Mouse (Mus musculus): Measurements from ENCODE around the gene Vgll4.
A peak's percentile ranks its signal among the peaks of the same experiment; 100 is the strongest.

Vgll4 gene

DNA sequence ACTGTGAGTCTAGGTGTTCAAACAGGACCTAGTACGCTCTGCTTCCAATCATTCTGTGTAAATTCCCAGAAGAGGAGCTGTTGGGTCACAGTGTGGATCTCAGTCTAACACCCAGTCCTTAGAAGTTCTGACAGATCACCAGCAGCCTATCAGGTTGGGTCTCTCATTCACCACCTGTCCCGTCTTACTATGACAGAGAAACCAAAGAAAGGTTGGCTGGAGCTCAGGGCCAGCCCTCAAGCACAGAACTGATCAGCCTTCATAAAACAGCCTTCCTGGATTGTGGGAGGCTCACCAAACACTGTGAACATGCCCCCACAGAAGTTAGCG lies 96.0 kb downstream of the Vgll4 start:
- DNase-seq (ENCODE audit: low read depth, low spot score): no peak

GRCm38 (mm10) chr6:114871010-114871660 lies 98.7 kb downstream of the Vgll4 start:
- DNase-seq (ENCODE audit: low read depth, low spot score): peak; percentile 67

DNA sequence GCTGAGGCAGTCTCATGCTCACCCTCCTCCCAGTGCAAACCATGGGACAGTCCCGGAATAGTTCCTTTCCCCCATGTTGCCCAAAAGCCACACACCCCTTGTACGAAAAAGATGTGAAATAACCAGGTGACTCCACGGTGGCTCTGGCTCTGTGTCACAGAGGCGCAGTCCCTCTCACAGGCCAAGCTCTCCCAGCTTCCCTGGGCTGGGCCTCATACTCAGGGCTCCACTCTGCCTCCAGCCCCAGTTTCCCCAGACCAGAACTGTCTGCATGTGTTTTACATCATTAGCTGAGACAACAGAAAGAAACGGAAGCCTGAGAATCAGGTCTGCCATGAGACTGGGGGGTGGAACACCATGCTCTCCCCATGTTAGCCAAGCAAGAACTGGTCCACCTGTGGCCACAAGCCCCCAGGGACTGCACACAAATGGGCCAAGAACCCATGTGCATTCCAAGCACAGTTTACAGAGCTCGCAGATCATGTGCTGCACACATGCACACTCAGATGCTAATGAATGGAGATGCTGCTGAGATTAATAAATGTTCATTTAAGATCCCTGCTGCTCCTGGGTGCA lies 100.2 kb downstream of the Vgll4 start:
- no peak for DNase-seq (ENCODE audit: low read depth, low spot score)

GRCm38 (mm10) chr6:114868656-114869055 lies 101.1 kb downstream of the Vgll4 start:
- no peak for DNase-seq (ENCODE audit: low read depth, low spot score)

DNA sequence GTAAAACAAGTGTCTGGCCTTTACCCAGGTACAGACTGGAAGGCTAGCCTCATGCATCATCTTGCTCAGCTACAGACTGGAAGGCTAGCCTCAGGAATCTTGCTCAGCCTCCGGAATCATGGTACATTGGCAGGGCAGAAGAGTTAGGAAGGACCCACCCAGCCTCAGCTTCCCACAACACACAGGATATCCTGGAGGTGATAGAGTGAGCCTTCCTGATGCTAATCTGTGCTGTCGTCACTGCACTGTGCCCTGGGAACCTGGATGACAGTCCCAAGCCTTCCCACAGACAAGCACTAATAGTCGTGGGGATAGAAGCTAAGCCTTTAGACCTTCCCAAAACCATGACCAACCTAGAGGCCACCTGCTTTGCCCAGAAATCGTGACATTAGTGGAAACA lies 103.2 kb downstream of the Vgll4 start:
- DNase-seq (ENCODE audit: low read depth, low spot score): no peak

- no peak for DNase-seq (ENCODE audit: low read depth, low spot score)
These were observed 103.7 kb downstream of the Vgll4 start for GRCm38 (mm10) chr6:114866078-114866477.

DNA sequence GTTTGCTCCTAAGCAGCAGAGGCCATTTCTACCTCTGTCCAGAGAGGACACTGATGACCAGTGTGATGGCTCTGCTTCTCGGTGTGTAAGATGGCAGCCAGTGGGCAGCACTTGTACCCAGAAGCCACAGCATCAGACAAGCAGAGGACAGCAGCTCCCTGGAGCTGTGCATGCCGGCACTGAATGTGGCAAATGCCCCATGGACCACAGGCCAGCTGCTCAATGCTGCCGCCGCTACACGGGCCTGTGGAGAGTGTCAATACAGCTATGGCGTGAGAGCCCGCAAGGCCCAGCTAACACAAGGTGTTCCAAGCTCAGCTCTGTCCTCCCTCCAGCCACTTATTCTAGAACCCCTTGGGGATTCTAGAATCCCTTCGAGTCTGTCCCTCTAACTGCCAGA lies 105.4 kb downstream of the Vgll4 start:
- no peak for DNase-seq (ENCODE audit: low read depth, low spot score)

DNA sequence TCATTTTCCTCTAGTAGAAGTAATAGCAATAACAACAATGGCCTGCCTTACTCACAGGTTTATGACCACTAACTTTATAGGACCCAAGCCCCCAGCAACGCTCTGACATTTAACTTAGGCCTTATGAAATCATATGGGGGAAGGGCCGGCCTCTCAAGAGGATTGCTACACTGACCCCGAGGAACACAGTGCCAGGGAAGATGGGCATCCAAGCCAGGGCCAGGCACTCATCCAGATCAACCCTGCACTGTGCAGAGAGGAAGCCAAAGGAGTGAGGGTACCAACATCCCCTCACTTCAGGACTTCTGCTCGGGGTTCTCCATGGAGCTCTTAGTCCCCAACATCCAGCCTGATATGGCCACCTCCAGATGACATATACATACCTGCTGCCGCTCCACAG lies 106.3 kb downstream of the Vgll4 start:
- no peak for DNase-seq (ENCODE audit: low read depth, low spot score)

GRCm38 (mm10) chr6:114862046-114862445 lies 107.7 kb downstream of the Vgll4 start:
- no peak for DNase-seq (ENCODE audit: low read depth, low spot score)

GRCm38 (mm10) chr6:114861591-114861990 lies 108.2 kb downstream of the Vgll4 start:
- DNase-seq (ENCODE audit: low read depth, low spot score): no peak

DNA sequence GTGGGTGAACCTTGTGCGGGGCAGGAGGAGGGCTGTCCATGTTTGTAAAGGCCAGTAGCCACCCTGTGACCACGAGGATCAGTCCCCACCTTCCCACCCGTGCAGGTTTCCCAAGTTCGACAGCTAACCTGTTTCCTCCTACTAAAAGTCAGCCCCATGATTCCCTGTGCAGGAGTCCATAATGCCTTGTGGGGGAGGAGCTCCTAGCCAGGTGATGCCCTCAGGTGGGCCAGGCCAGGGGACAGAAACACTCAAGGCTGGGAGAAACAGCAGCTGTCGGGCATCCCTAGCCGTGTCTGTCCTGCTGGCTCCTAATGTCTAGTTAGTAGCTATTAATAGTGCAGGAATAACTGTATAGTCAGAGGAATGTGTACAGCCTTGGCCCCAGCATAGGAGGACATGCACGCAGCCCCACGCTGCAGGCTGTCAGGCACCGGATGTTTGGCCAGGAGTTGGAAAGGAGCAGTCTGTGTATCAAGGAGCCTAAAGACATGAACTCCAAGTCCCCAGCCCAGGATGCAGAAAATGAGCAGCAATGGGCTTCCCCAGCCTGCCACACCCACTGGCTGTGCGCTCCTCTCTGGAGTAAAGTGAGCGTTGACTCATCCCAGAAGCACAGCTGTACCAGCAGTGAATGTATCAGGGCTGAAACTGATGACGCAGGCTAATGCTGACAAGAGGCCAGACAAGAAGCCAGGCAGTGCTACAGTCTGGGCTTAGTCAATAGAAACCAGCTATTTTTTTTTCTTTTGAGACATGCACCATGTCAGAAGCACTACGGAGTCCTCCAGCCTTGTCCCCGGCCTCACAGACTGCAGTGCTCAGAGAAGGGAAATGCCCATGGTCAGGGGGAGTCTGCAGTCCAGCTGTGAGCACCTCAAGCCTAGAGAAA lies 108.9 kb downstream of the Vgll4 start:
- no peak for DNase-seq (ENCODE audit: low read depth, low spot score)

DNA sequence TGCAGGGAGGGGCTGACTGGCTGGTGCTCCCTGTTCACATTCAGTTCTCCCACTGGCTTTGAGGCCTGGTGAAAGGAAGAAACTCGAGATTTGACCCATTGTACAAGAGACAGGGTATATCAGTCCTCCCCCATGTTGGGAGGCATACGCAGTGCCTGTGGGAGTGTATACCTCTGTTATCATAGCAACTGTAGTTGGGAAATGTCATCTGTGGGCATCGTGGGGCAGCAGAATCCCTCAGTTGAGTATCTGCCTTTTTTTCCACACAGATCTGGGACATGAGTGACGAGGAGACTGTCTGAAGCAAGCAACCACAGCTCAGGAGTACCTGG lies 111.1 kb downstream of the Vgll4 start:
- DNase-seq (ENCODE audit: low read depth, low spot score): no peak

DNA sequence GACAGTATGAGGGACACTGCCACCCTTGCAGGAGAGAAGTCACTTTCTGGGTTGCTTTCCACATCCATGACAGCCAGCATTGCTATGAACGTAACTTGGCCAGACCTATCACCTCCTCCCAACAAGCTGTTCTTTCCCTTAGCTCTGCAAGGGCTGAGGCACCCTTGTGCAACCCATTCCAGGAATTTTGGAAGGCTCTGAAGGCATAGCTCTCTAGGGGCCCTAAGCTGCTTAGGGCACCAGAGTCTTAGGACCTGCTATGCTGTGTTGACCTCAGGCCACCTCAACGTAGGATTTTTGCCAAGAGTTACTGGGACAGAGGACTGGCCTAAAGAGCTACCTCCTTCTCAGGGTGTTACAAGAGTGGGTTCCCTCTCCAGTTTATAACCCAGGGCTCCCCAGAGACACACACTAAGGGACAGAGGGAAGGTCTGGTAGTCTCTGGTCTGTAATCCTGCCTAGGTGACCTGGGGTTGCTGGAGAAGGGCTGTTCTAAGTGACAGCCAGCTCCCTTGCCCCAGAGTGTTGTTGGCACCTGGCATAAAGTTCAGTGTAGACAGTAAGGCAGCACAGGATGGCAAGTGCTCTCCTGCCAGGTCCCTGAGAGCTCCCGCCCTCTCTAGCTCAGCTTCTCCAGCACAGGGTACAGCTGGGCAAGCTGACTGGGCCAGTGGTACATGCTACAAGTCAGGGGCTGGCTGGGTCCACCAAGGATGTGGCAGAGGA lies 111.6 kb downstream of the Vgll4 start:
- DNase-seq (ENCODE audit: low read depth, low spot score): no peak

GRCm38 (mm10) chr6:114856501-114856900 lies 113.3 kb downstream of the Vgll4 start:
- no peak for DNase-seq (ENCODE audit: low read depth, low spot score)

GRCm38 (mm10) chr6:114855644-114856043 lies 114.2 kb downstream of the Vgll4 start:
- no peak for DNase-seq (ENCODE audit: low read depth, low spot score)

DNA sequence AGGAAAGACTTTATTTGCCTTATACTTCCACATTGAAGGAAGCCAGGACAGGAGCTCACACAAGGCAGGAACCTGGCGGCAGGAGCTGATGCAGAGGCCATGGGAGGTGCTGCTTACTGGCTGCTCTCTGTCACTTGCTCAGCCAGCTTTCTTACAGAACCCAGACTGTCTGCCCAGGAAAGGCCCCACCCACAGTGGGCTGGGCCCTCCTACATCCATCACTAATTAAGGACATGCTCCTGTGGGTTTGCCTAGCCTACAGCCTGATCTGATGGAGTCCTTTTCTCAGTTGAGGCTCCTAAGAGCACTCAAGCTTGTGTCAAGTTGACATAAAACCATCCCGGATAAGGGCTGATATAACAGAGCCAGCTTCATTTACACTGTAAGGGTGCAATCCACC lies 115.4 kb downstream of the Vgll4 start:
- no peak for DNase-seq (ENCODE audit: low read depth, low spot score)

DNA sequence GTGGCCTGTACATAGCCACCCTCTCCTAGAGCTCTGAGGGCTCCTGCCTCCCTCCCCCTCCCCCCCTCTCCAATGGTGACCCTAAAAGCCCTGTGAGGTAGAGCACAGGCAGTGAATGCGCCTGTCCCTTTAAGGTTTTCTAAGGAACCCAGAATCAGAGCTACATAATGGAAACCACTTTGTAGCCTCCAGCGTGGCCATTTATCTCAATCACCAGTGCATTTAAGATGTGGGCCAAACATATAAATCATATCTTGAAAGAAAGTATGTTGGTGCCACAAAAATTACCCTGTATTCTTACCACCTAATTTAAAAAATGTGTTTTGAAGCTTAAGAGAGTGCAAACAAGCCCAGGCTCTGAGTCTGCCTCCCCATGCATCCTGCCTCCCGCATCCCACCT lies 117.1 kb downstream of the Vgll4 start:
- no peak for DNase-seq (ENCODE audit: low read depth, low spot score)

GRCm38 (mm10) chr6:114851688-114852087 lies 118.1 kb downstream of the Vgll4 start:
- DNase-seq (ENCODE audit: low read depth, low spot score): no peak

- no peak for DNase-seq (ENCODE audit: low read depth, low spot score)
These were observed 120.0 kb downstream of the Vgll4 start for GRCm38 (mm10) chr6:114849787-114850186.

DNA sequence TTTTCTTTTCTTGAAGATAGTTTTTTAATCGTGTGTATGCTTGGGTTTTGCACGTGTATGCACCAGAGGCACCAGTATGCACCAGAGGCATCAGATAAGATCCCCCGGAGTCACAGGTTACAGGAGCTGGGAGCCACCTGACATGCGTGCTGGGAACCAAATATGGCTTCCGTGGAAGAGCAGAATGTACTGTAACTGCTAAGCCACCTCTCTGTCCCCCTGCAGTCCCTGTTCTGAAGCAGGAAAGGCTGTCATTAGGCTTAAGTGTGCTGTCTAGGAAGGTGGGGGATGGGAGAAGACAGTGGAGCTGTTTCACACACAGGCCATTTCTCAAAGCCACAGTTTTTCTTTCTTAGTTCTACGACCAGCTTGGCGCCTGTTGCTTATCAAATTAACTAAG lies 121.0 kb downstream of the Vgll4 start:
- no peak for DNase-seq (ENCODE audit: low read depth, low spot score)

GRCm38 (mm10) chr6:114847582-114848174 lies 122.1 kb downstream of the Vgll4 start:
- no peak for DNase-seq (ENCODE audit: low read depth, low spot score)
